Mouse (Mus musculus): Measurements from ENCODE around the gene Cnnm1.

Cnnm1 gene

GRCm38 (mm10) chr19:43511621-43512620, 71.7 kb downstream of the Cnnm1 start:
- DNase-seq (ENCODE audit: low spot score in 2 of 2), result no peak

- DNase-seq (ENCODE audit: low spot score in 2 of 2), result no peak
Observed at GRCm38 (mm10) chr19:43513874-43514273, 73.6 kb downstream of the Cnnm1 start.

- no peak for DNase-seq (ENCODE audit: low spot score in 2 of 2)
Observed at GRCm38 (mm10) chr19:43515668-43516396, 75.6 kb downstream of the Cnnm1 start.

GRCm38 (mm10) chr19:43516397-43517035, 76.3 kb downstream of the Cnnm1 start:
- DNase-seq (ENCODE audit: low spot score in 2 of 2), result no peak

- no peak for DNase-seq (ENCODE audit: low spot score in 2 of 2)
Observed at GRCm38 (mm10) chr19:43517320-43517719, 77.1 kb downstream of the Cnnm1 start.

GRCm38 (mm10) chr19:43517808-43518207, 77.6 kb downstream of the Cnnm1 start:
- no peak for DNase-seq (ENCODE audit: low spot score in 2 of 2)

- no peak for DNase-seq (ENCODE audit: low spot score in 2 of 2)
Observed at GRCm38 (mm10) chr19:43518261-43518660, 78.0 kb downstream of the Cnnm1 start.

GRCm38 (mm10) chr19:43519226-43519625, 79.0 kb downstream of the Cnnm1 start:
- DNase-seq (ENCODE audit: low spot score in 2 of 2), result no peak

GRCm38 (mm10) chr19:43520402-43520801, 80.2 kb downstream of the Cnnm1 start:
- no peak for DNase-seq (ENCODE audit: low spot score in 2 of 2)

GRCm38 (mm10) chr19:43521362-43521761, 81.1 kb downstream of the Cnnm1 start:
- DNase-seq (ENCODE audit: low spot score in 2 of 2), result no peak

- no peak for DNase-seq (ENCODE audit: low spot score in 2 of 2)
Observed at GRCm38 (mm10) chr19:43521996-43522395, 81.8 kb downstream of the Cnnm1 start.

GRCm38 (mm10) chr19:43523551-43523950, 83.3 kb downstream of the Cnnm1 start:
- DNase-seq (ENCODE audit: low spot score in 2 of 2), result peak in 1 of 2 experiments; percentile 59

- peak; percentile 95 to 97 for DNase-seq (ENCODE audit: low spot score in 2 of 2)
Observed at GRCm38 (mm10) chr19:43524187-43525103, 84.2 kb downstream of the Cnnm1 start, which contains the start of gene Got1. Gene Got1, minus strand, starts transcription at chr19:43524605.

GRCm38 (mm10) chr19:43525104-43525482, 84.9 kb downstream of the Cnnm1 start:
- peak; percentile 57 to 76 for DNase-seq (ENCODE audit: low spot score in 2 of 2)

- DNase-seq (ENCODE audit: low spot score in 2 of 2), result no peak
Observed at GRCm38 (mm10) chr19:43525566-43525965, 85.3 kb downstream of the Cnnm1 start.

GRCm38 (mm10) chr19:43526025-43526424, 85.8 kb downstream of the Cnnm1 start:
- no peak for DNase-seq (ENCODE audit: low spot score in 2 of 2)

GRCm38 (mm10) chr19:43527131-43527530, 86.9 kb downstream of the Cnnm1 start:
- DNase-seq (ENCODE audit: low spot score in 2 of 2), result no peak

- no peak for DNase-seq (ENCODE audit: low spot score in 2 of 2)
Observed at GRCm38 (mm10) chr19:43528056-43528587, 87.9 kb downstream of the Cnnm1 start.

- DNase-seq (ENCODE audit: low spot score in 2 of 2), result peak; percentile 73 to 84
Observed at GRCm38 (mm10) chr19:43530197-43530770, 90.0 kb downstream of the Cnnm1 start.

GRCm38 (mm10) chr19:43530921-43531320, 90.7 kb downstream of the Cnnm1 start:
- no peak for DNase-seq (ENCODE audit: low spot score in 2 of 2)
